Mouse (Mus musculus) thymus, postnatal 14 days (tissue): ENCODE data around the gene Egln1.

Experiments used
- DNase-seq: peaks from one replicate; pipeline ENCODE4 v3.0.0; 2021

Gene Egln1

DNA sequence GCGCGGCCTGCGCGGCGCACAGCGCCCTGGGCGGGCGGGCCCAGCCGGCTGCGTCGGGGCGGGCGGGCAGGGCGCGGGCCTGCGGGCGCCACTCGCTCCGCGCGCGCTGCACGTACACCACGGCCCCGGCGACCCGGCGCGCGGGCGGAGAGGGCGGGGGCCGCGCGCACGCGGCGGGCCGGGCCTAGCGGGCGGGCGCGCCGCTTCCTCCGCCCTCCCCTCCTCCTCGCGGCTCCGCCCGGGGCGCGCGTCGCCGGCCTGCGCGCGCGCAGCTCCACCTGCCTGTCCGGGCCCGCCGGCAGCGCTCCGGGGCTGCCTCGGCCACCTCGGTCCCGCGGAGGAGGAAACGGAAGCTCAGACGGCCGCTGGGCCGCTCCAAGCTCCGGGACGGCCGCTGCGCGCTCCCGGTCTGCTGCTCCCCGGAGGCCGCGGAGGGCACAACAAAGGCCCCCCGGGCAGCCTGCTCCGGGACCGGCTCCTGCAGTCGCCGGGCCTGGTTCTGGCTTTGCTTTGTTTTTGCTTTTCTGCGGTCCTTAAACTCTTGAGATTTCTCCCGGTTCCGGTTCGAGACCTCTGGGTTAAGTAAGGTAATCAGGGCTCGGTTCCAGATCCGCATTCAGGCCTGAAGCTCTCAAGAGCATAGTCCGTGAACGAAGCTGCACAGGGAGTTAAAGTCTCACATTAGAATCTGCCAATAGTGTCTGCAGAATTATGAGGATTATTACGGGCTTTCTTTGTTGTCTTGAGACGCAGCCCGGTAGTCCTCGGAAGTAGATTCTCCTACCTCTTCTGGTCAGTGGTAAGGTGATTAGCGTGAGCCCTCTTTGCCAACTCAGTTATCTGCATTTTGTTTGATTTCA, at the start of gene Egln1:
Gene Egln1, minus strand, starts transcription at position 116 of the 860 bp plus-strand sequence.
- peak; percentile 89 for DNase-seq

DNA sequence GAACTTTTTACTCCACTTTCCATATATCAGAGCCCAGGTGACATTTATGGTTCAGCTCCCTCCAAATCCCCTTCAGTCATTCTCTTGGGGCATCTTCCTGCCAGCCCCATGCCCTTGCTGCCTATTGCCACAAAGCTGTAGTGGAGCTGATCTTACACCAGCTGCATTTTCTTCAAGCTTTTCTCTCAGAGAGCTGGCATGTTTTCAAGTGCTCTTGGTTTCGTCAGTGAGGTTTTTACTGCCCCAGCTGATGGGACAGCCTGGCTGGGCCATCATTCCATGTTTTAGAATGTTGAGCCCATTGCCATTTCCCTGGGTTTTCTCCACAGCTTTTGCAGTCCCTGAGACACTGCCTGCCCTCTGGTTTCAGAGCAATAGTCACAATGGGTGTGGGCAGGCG, 46.7 kb upstream of the Egln1 start:
- DNase-seq = no peak

DNA sequence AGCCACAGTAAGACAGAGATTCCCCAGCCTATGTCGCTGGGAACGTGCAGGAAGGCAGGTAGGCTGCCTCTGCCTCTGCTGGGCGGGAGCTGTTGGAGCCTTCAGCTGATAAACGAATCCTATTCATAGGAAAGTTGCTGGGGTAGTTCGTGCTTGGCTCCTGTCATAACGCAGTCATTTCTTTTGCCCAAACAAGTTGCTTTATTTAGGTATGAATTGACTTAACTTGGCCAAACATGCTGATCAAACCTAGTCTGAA, 42.5 kb upstream of the Egln1 start:
- no peak for DNase-seq

DNA sequence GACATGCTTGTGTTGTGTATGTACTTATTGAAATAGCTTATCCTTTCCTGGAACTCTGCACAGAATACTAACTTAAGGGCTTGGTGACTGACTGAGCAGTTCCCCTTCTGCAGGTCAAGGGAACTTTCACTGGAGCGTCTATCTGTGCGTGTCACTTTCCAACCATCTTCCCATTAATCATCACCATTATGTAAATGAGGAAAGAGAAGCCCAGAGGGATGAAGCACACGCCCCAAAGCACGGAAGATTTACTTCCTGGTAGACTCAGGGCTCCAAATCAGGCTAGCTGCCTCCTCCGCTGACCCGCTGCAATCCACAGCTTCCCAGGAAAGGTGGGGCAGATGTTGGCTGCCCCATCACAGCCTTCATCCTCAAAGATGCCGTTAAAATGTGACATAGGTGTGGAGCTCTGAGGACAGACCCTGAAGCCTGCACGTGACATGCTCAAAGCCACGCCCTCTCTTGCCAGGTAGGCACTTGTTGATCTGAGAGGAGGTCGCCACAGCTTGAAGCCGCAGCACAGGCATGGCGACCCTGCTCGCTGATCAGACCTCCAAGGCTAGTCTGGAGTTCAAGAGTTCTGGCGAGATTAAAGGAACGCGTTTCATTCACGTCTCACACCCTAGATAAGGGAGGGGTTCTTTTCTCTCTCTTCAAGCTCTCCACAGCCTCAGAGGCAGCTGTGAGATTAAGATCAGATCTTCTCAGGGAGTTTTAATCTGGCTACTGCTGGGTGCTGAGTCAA, 42.0 kb upstream of the Egln1 start:
- no peak for DNase-seq

DNA sequence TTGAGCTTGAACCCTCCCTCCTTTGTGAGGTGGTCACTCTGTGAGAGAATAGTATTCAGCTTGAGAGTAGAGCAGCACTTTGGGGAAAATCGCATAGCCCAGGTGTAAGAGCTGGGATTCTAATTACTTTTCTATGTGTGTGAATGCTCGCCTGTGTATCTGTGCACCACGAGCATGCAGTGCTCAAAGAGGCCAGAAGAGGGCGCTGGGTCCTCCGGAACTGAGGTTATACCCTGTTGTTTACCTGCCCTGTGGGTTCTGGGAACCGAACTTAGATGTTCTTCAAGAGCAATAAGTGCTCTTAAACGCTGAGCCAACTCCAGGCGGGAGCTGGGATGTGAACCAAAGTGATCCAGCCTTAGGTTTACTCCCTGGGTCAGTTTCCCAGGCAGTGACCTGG, 31.7 kb upstream of the Egln1 start:
- DNase-seq = no peak

DNA sequence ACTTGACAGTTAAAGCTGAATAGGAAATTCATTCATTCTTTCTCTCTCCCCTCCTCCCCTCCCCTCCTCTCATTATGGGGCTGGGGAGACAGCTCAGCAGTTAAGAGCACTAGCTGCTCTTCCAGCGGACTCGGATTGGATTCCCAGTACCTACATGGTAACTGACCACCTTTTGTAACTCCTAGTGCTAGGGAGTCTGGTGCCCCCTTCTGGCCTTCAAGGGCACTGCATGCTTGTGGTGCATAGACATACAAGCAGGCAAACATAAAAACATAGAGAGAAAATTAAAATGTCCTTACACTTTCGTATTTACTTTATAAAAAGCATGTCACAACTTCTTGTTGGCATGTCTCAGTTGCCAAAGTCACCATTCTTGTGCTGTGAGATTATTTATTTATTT, 30.9 kb upstream of the Egln1 start:
- peak; percentile 36 for DNase-seq

DNA sequence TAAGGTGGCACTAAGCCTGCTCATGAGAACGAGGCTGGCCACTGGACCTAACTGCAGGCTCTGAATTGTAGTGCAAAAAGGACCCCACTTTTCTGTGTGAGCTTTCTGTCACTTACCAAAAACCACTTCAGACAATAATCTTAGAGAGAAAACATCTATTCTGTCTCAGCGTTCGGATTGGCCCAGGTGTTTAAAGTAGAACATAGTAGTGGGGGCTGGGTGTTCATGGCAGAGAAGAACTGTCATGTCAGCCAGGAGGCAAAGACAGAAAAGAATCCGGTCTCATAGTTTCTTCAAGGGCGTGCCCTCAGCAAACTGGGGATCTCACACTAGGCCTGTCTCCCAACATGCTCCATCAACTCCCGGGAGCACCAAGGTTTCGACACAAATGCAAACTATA, 28.9 kb upstream of the Egln1 start:
- DNase-seq = peak; percentile 60

DNA sequence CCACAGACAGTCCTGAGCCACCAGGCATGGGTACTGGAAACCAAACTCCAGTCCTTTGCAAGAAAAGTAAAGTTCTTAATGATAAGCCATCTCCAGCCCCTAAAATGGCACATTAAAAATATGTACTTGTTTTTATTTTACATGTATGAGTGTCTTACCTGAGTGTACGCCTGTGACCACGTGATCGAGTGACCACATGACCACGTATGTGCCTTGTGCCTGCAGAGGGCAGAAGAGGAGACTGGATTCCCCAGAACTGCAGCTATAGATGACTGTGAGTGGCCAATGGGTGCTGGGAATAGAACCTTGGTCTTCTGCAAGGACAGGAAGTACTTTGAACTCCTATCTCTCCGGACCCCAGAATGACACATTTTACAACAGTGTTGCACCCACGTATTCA, 27.1 kb upstream of the Egln1 start:
- DNase-seq = no peak

DNA sequence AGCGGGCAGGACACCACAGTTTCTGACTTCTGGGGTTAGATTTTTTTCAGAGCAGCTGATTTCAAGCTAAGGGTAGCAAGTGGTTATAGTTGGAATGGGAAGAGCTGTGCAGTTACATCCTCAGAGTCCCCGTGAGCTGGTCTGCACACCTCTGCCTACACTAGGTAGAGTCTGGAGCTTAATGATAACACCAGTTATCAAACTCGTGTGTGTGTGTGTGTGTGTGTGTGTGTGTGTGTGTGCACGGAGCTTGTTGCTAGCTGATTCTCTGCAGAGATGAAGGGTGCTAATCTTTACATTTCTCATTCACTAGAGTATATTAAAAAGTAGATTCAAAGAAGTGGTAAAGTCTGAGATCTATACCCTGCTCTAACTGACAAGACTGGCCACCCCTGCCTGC, 25.1 kb upstream of the Egln1 start:
- DNase-seq = no peak

DNA sequence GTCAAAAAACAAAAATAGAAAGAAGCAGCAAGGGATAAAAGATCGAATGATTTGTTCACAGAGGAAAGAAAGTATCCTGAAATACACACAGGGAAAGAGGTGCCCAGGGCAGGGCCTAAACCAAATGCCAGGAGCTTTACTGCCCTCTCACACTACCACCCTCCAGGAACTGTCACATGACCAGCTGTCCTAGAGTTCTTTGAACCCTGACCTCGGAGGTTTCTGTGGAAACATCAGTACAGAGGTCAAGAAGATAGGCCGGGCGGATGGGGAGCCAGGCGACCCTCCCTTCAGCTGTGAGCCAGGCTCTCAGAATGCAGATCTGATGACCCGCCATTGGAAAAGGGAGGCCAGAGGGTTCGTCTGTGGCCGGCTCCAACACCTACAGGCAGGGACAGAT, 24.1 kb upstream of the Egln1 start:
- DNase-seq = no peak

DNA sequence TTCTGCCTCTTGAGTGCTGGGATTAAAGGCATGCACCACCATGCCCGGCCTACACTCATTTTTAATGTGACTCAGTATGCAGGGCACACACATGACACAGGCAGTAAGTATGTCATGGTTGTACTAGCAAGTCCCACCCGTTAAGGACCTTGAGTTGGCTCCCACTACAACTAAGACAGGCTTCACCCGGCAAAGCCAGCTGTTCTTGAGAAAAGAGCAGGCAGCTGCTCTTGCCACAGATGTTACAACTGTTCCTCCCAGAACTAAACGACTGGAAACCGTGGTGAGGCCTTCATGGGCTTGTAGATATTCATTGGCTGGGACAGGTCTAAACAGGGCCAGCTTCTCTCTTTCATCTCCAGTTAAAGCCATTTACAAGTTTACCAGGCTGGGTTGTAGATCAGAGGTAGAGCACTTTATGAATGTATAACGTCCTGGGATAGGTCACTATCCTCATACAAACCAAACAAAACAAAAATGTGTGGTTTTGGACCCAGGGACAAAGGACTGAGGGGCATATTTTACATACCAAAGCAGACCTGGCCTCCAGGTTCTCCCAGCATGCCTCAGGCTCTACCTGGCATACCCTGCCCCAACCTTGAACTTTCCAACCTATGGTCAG, 21.3 kb upstream of the Egln1 start:
- DNase-seq = peak; percentile 59

DNA sequence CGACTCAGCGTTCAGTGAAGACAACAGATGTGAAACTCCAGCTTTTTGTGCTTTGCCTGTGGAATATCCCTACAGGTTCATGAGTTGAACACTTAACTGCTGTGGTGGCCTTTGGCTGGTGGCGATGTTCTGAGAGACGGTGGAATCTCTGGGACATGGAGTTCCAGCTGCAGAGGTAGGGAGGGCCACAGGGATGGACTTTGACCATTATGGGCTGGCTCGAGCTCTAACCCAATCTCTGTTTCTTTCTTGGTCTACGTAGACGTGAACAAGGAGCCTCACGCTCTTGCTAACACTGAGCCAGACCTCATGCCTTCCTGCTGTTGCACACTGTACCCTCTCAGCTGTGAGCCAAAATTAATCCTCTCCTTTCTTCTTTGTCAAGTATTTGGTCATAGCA, 15.8 kb upstream of the Egln1 start:
- no peak for DNase-seq

DNA sequence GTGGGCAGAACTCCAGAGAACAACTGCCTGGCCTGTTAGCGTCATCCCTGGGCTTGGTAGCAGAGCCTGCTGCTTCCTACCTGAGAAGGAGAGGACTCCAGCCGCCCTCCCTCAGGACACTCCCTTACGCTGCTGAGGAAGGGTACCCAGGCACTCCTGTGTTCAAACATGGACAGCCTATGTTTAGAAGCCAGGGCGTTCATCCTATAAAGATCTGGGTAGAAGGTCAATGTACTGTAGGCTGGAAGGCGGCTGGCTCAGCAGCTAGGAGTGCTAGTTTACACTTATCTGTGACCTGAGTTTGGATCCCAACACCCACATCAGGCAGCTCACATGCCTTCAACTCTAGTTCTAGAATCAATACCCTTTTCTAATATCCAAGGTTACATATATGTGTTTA, 14.1 kb upstream of the Egln1 start:
- DNase-seq = no peak

DNA sequence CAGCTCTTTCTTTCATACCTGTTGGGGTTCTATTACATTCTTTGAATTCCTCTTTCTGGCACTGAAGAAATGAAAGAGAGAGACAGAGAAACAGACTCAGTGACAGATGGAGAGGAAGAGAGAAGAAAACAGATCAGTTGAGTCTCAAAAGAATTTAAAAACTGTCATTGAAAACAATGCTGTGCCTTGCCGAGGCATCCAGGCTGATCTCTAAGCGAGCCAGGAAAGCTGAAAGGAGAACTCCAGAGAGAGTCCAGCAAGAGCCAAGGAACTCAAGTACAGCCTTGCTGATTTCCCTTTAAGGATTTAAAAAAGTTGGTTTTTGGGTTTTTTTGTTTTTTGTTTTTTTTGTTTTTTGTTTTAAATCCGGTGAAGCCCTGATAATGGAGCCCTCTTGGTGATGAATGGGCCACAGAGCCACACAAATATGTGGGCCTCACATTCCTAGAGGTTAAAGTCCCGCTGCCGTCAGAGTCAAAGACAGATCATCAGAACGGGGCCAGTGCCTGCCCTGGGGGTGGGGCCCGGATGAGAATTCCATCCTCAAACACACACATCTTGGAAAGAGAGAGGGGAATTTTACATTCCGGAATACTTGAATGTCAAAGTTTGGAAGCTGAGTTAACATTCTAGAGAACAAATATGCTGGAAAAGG, 11.2 kb upstream of the Egln1 start:
- DNase-seq = no peak

DNA sequence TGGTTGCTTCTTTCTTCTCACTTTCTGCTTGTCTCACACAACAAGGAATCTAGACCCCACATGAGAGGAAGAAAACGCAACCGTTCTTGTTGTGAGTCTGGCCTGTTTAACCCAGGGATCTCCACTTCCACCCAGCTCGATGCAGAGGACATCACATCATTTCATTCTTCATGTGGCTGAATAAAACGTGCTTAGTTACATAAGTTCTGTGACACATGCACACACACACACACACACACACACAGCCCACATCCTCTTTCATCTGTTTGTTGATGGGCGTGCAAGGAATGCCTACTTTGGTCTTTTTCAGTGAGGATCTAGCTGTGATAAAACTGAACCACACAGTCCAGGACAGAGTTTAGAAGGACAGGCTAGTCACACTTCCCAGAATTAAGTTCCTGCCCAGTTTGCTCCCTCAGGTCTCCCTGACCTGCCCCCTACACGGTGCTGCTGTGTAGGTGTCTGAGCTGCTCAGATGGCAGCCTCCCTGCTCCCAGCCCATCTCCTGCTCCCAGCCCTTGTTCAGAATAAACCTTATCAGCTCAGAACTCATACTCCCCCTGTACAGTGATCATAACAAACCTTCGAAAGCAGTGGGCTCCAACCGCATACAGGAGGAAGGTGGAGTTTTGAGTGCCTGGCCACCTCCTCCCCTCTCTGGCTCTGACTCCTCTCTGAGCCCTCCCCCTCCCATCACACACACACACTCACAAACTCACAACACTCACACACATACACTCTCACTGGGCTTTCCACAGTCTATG, 10.5 kb upstream of the Egln1 start:
- peak; percentile 47 for DNase-seq

DNA sequence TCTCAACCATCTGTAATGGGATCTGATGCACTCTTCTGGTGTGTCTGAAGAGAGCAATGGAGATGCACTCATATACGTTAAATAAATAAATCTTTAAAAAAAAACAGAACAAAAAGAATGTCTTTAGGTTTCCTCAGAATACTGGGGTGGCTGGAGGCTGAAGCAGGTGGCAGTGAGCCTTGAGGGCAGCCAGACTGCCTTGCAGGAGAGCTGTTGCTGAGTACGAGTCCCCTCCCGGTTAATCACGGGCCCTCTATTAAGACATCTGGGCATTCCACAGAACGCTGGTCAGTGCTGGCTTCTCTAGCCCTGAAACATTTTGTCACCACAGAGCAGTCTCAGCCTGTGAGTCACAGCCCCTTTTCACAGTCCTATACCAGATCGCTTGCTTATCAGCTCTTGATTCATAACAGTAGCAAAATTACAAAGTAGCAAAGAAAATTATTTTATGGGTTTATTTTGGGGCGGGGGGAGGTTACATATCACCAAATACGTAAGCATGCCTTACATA, 5.5 kb upstream of the Egln1 start:
- DNase-seq = no peak

DNA sequence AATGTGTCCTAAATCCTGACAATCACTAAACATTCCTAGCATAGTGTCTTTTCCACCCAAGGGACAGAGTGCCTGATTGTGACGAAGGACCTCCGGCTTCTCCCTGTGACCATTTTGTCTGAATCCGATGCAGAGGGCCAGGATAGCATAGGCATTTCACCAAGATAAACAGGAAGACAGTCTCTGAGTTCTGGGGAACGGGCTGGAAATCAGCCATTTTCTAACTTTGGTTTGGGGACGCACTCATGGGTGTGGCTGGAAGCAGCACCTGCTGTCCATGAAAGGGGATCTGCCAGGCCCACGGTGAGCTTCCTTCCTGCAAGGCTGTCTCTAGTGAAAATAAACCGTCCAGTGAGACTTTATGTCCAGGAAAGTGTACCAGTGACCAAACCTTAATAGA, 4.1 kb upstream of the Egln1 start:
- DNase-seq = no peak

DNA sequence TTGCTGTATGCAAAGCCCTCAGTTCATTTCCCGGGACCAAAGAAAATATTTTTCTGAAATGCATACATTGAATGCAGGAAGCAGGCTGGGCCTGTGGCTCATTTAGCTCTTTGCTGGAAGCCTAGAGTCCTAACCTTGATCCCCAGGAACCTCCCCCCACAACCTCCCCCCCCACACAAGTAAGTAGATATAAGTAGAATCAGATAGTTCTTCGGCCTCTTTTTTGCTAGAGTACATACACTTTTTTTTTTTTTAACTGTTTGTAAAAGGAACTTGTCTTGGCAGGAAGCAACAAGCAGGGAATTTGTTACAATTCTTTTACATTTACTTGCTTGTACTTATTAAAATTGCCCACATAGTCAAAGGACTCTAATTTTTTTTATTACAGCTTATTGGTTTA, 1.7 kb upstream of the Egln1 start:
- DNase-seq = no peak

DNA sequence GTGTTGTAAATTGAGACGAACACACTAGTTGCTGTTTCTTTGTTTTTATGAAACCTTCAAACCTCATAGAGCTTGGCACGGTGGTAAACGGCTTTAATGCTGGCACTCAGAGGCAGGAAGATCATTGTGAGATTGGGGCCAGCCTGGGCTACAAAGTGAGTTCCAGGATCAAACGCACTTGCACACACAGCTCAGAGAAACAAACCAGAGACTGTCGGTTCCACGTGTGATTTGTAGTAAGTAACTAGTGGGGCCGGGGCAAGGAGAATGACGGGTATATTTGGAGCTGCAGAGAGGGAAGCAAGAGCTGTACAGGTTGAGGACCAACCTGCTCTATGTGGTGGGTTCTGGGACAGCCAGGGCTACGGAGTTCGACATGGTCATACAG, 939 bp upstream of the Egln1 start:
- peak; percentile 41 for DNase-seq

DNA sequence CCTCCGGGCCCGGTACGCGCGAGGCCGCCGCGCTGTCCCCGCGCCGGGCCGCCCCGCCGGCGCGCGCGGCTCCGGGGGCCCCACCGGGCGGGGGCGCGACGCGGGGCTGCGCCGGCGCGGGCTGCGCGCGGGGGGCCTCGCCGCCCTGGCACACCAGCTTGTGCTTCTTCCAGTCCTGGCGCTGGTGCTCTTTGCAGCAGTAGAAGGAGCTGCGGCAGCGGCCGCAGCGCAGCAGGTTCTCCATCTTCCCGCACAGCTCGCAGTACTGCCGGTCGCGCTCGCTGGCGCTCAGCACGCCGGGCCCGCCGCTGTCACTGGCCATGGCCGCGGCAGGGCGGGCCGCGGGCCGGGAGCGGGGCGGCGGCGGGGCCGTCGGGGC, 402 bp downstream of the Egln1 start:
- peak; percentile 53 for DNase-seq

DNA sequence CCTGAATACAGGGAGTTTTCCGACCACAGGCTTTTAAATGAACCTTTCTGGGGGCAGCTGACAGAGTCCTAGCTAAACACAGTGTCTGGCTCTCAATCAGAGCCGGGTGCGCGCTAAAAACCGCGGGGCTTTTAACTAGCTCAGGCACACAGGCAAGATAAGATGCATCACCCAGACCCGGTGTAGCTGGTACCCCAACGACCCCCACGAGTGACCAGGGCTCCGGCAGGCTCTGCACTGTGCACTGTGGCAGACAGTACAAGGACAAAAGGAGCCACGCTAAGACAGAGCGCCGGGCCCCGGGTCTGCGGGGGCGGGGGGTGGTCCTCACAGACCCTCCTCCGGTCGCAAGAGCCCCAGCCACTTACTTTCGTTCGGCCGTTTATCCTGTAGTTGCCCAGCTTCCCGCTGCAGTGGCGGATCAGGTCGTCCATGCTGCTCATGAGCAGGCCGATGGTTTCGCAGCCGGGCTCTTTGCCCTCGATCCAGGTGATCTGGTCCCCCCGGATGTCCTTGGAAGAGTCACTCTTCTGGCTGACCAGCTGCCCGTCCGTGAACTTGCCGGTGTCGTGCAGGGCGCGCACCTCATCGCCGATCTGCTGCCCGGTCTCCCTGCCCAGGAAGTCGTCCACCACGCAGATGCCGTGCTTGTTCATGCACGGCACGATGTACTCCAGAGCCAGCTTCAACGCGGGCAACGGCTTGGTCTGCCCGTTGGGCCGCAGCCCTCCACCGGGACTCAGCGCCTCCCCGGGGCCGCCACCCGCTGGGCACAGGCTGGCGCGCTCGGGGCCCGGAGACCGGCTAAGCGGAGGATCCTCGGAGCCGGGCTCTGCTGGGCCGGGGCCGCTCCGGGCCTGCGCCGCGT, 1.0 kb downstream of the Egln1 start:
- DNase-seq = peak; percentile 58

DNA sequence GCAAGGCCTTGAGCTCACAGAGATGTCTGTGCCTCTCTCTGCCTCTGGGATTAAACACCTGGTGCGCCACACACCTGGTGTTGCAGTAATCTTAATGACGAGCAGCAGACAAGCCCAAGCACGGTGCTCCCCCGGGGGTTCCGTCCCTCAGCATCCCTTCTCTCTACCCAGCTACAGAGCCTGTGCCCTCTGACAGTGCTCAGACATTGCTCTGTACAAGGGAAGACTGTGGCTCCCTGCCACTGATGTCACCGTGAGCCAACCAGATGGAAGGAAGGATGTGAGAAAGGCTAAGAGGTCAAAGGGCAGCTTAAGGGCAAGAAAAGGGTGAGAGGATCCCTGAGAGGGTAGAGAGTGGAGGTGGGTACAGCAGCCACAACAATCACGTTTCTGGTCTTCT, 4.7 kb downstream of the Egln1 start:
- DNase-seq = no peak
